Mouse (Mus musculus) liver, postnatal 0 days (tissue): ENCODE measurements around the gene Psmd11. TPM values are rescaled to one million over a fixed set of nuclear protein-coding genes. Genes with fewer than 3 reads are reported as not detected.

Experiments
- ATAC-seq: fragments of 200-750 bp; cut with Nextera tagmentation; 2 replicates; pipeline ENCODE4 v1.8.0; 2017; ENCODE audit warnings: mild to moderate bottlenecking, moderate library complexity
- DNase-seq: peaks from one replicate; pipeline ENCODE4 v3.0.0-alpha.2; 2016
- H3K27ac ChIP-seq: fragments of 300-500 bp; sonication (generic); 2 replicates; pipeline ENCODE4 v1.5.1; 2014; ENCODE audit warnings: antibody characterized with exemption, moderate library complexity, mild to moderate bottlenecking, low read depth
- H3K27me3 ChIP-seq: fragments of 300-500 bp; sonication (generic); 2 replicates; pipeline ENCODE4 v1.6.1; 2014; ENCODE audit warnings: low read length, control low read depth, mixed read lengths; ENCODE audit not compliant: insufficient read depth
- H3K36me3 ChIP-seq: fragments of 300-500 bp; sonication (generic); replicated peaks from 2 replicates; pipeline ENCODE4 v1.6.1; 2014; ENCODE audit warnings: mild to moderate bottlenecking, control low read depth, low read length, moderate library complexity, mixed read lengths; ENCODE audit not compliant: insufficient read depth
- H3K4me1 ChIP-seq: fragments of 300-500 bp; sonication (generic); 2 replicates; pipeline ENCODE4 v1.6.1; 2014; ENCODE audit warnings: antibody characterized with exemption, mild to moderate bottlenecking, control low read depth; ENCODE audit not compliant: insufficient read depth
- H3K4me2 ChIP-seq: fragments of 300-500 bp; sonication (generic); 2 replicates; pipeline ENCODE4 v1.6.1; 2014; ENCODE audit warnings: low read depth, mild to moderate bottlenecking, low read length, moderate library complexity, mixed read lengths
- H3K4me3 ChIP-seq: fragments of 300-500 bp; sonication (generic); 2 replicates; pipeline ENCODE4 v1.5.1; 2014; ENCODE audit warnings: low read depth, low read length
- H3K9ac ChIP-seq: fragments of 300-500 bp; sonication (generic); replicated peaks from 2 replicates; pipeline ENCODE4 v1.6.1; 2014; ENCODE audit warnings: mild to moderate bottlenecking, moderate library complexity
- H3K9me3 ChIP-seq: fragments of 300-500 bp; sonication (generic); 2 replicates; pipeline ENCODE4 v1.6.1; 2016; ENCODE audit warnings: mild to moderate bottlenecking, control low read depth, low read length, mixed read lengths
- CTCF ChIP-seq: sonication (generic); IDR thresholded peaks from 2 replicates; pipeline ENCODE4 v1.5.1; 2016; ENCODE audit warnings: antibody characterized with exemption, low read depth
- EP300 ChIP-seq: IDR thresholded peaks from 2 replicates; pipeline ENCODE4 v1.6.1; 2016; ENCODE audit warnings: antibody characterized with exemption, low read depth, mild to moderate bottlenecking
- WGBS: fragments of 180-500 bp; shearing (Covaris S2); extraction: QIAGEN DNeasy Blood & Tissue Kit; methylation state at CpG from one replicate; pipeline ENCODE4 v1.1.7; 2014; ENCODE audit not compliant: insufficient replicate concordance; 5-methylcytosine and 5-hydroxymethylcytosine counted together
- polyA plus RNA-seq: library from polyadenylated mRNA; unstranded; fragments of >200 nt; fragmentation: Nextera tagmentation; extraction: Ambion mirVana; gene quantifications from 2 replicates; pipeline ENCODE4 v1.2.1, GENCODE M21; 2015

Gene Psmd11
- polyA plus RNA-seq, 1 experiment from 2014 or later, result 143 TPM

- 52% methylated on average over 7 of the region's 7 CpGs for WGBS
- no peaks in the 10 kb centered on the region for H3K9me3 ChIP-seq
- no peaks in the 10 kb centered on the region for H3K27me3 ChIP-seq
- H3K4me2 ChIP-seq, result no peak overlapping the region
- no peak for TF ChIP-seq CTCF
- TF ChIP-seq EP300, result no peak
- ATAC-seq, result no peak
- no peaks in the 10 kb centered on the region for H3K36me3 ChIP-seq
- no peak overlapping the region for H3K4me3 ChIP-seq
- no peak for DNase-seq
- H3K9ac ChIP-seq, result no peak overlapping the region
- H3K27ac ChIP-seq, result no peak overlapping the region; the same call in 1 of the 2 replicates
- H3K4me1 ChIP-seq, result no peaks in the 10 kb centered on the region
Observed at GRCm38 (mm10) chr11:80513796-80514195, 85.4 kb downstream of the Psmd11 start.

- Histone ChIP-seq H3K27ac (no peak overlapping the region), H3K4me1 (no peaks in the 10 kb centered on the region), H3K27me3 (no peaks in the 10 kb centered on the region), H3K4me2 (no peak overlapping the region), H3K4me3 (no peak overlapping the region), H3K36me3 (no peaks in the 10 kb centered on the region), H3K9ac (no peak overlapping the region), H3K9me3 (no peaks in the 10 kb centered on the region)
- WGBS, result 74% methylated on average over 1 of the region's 1 CpGs
- no peak for DNase-seq
- TF ChIP-seq EP300, result no peak
- no peak for TF ChIP-seq CTCF
- ATAC-seq, result no peak
Observed at GRCm38 (mm10) chr11:80515346-80515745, 86.9 kb downstream of the Psmd11 start.

GRCm38 (mm10) chr11:80515895-80516294 lies 87.5 kb downstream of the Psmd11 start:
- ATAC-seq, result no peak
- no peak for DNase-seq
- Histone ChIP-seq H3K27me3 (no peaks in the 10 kb centered on the region), H3K9me3 (no peaks in the 10 kb centered on the region), H3K9ac (no peak overlapping the region), H3K36me3 (no peaks in the 10 kb centered on the region), H3K4me1 (no peaks in the 10 kb centered on the region), H3K27ac (no peak overlapping the region), H3K4me2 (no peak overlapping the region), H3K4me3 (no peak overlapping the region)
- 76% methylated on average over 8 of the region's 8 CpGs for WGBS
- TF ChIP-seq CTCF, result no peak
- TF ChIP-seq EP300, result no peak

- TF ChIP-seq EP300 (no peak), CTCF (no peak)
- no peak for DNase-seq
- Histone ChIP-seq H3K4me1 (peaks cover 11% of the 10 kb centered on the region), H3K36me3 (no peaks in the 10 kb centered on the region), H3K9ac (no peak overlapping the region), H3K9me3 (no peaks in the 10 kb centered on the region), H3K27me3 (no peaks in the 10 kb centered on the region), H3K4me3 (no peak overlapping the region), H3K27ac (no peak overlapping the region), H3K4me2 (no peak overlapping the region)
- 64% methylated on average over 9 of the region's 9 CpGs for WGBS
- no peak for ATAC-seq
Observed at GRCm38 (mm10) chr11:80518421-80519367, 90.3 kb downstream of the Psmd11 start.

- no peak overlapping the region for H3K4me3 ChIP-seq
- no peak overlapping the region for H3K9ac ChIP-seq
- H3K9me3 ChIP-seq, result no peaks in the 10 kb centered on the region
- no peak overlapping the region for H3K27ac ChIP-seq
- TF ChIP-seq EP300 (no peak), CTCF (no peak)
- DNase-seq (no peak), ATAC-seq (no peak)
- no peaks in the 10 kb centered on the region for H3K27me3 ChIP-seq
- H3K36me3 ChIP-seq, result no peaks in the 10 kb centered on the region
- H3K4me1 ChIP-seq, result peaks cover 11% of the 10 kb centered on the region
- 65% methylated on average over 2 of the region's 2 CpGs for WGBS
- no peak overlapping the region for H3K4me2 ChIP-seq
Observed at GRCm38 (mm10) chr11:80521148-80521547, 92.7 kb downstream of the Psmd11 start.

Other genes starting within 250 kb of the Psmd11 start
- gene Rnf135, start 244.8 kb upstream of the Psmd11 start, polyA plus RNA-seq, result 6.8 and 7.7 TPM in 2 replicates
- 22.7 and 24.6 TPM in 2 replicates for gene Rhot1, start 219.6 kb upstream of the Psmd11 start, polyA plus RNA-seq
- gene Rhbdl3, start 127.7 kb upstream of the Psmd11 start, polyA plus RNA-seq, result 0.05 and 0.12 TPM in 2 replicates
- gene 5730455P16Rik, start 50.6 kb upstream of the Psmd11 start, polyA plus RNA-seq, result 6.2 and 6.6 TPM in 2 replicates
- gene Zfp207, start 45.3 kb upstream of the Psmd11 start, polyA plus RNA-seq, result 68.9 and 71.6 TPM in 2 replicates
- gene Cdk5r1, start 48.4 kb downstream of the Psmd11 start, polyA plus RNA-seq, result 0.18 and 0.28 TPM in 2 replicates